Mouse (Mus musculus): ENCODE results near the gene 1700012A03Rik. TPM values are rescaled to one million over a fixed set of nuclear protein-coding genes. Genes with fewer than 3 reads are reported as not detected.
A peak's percentile ranks its signal among the peaks of the same experiment; 100 is the strongest.

1700012A03Rik gene
- total RNA-seq (2021) = not detected

GRCm38 (mm10) chr6:32049951-32050345 is at the start of gene 1700012A03Rik:
Gene 1700012A03Rik, plus strand, starts transcription at chr6:32050246.
- intact Hi-C loops (cut with DNase I) = no loop called here
- no peak for DNase-seq (ENCODE audit: low spot score in 2 of 2)

- intact Hi-C loops (cut with DNase I) = no loop called here
Measured at GRCm38 (mm10) chr6:32004228-32004627, 45.8 kb upstream of the 1700012A03Rik start.

GRCm38 (mm10) chr6:32005914-32006313 is 44.1 kb upstream of the 1700012A03Rik start:
- intact Hi-C loops (cut with DNase I) = no loop called here
- no peak for DNase-seq (ENCODE audit: low spot score in 2 of 2)

More at GRCm38 (mm10) chr6:32004228-32004627, 45.8 kb upstream of the 1700012A03Rik start:
- no peak for DNase-seq (ENCODE audit: low spot score in 2 of 2)

DNA sequence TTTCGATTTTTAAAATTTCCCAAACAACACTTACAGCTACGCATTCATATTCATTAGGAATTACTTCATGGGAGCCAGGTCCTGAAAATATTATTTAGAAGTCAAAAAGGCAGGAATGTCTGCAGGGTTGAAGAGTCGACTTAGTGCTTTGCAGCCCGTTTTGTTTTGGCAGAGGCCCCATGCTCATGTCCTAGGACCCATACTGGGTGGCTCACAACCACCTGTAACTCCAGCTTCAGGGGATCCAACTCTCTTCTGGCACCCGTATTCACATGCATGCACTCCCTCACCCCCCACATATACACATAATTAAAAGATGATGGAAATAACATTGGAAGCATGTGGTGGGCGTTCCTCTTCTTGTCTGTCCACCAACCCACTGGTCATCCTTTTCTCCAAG is 43.7 kb upstream of the 1700012A03Rik start:
- intact Hi-C loops (cut with DNase I) = no loop called here
- DNase-seq (ENCODE audit: low spot score in 2 of 2) = no peak

GRCm38 (mm10) chr6:32007336-32007735 is 42.7 kb upstream of the 1700012A03Rik start:
- intact Hi-C loops (cut with DNase I) = no loop called here
- peak; percentile 30 to 79 for DNase-seq (ENCODE audit: low spot score in 2 of 2)

- intact Hi-C loops (cut with DNase I) = no loop called here
- DNase-seq (ENCODE audit: low spot score in 2 of 2) = no peak
Measured at GRCm38 (mm10) chr6:32016841-32017240, 33.2 kb upstream of the 1700012A03Rik start.

DNA sequence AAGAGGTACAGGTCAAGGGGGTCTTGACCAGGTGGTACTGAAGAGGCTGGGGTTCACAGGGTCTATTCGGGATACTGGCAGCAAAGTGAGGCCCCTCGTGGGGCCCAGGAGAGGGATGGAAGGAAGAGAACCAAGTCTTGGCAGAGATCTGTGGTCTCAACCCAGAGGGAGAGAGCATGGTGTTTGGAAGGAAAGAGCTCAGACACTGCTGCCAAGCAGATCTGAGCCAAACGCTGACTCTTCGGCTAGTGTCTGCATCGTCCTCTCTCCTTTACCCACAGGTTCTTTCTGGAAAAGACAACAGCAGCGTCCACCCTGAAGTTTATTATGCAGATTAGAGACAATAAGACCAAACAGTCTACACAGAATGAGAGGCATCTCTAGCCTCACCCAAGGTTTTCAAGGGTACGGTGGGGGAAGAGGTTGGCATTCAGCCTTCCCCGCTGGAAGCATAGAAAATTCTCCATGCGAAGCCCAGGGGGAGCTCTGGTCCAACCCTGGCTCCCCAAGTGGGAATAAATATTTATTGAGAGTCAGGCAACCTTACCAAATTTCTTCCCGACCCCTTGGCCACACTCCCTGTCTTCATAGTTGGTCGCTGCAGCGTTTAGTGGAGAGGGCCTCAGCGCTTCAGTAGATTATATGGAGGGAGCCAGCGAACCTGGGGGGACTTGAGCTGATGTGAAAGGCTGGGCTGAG is 32.5 kb upstream of the 1700012A03Rik start:
- no peak for DNase-seq (ENCODE audit: low spot score in 2 of 2)
- intact Hi-C loops (cut with DNase I) = no loop called here

DNA sequence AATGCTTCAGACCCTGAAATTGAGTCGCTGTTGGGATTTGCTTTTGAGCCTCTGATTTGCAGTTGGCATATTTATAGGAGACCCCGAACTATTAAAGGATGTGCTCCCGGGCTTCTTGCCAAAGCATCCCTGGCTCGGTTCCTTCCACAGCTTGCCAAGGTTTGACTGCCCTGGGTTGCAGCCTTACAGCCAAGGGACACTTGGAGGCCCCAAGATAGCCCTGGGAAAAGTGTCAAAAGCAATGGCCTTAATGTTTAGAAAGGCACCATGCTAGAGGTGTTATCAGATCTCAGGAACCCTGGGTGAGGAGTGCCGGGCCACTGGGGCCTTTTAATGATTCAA is 32.0 kb upstream of the 1700012A03Rik start:
- intact Hi-C loops (cut with DNase I) = no loop called here
- no peak for DNase-seq (ENCODE audit: low spot score in 2 of 2)

DNA sequence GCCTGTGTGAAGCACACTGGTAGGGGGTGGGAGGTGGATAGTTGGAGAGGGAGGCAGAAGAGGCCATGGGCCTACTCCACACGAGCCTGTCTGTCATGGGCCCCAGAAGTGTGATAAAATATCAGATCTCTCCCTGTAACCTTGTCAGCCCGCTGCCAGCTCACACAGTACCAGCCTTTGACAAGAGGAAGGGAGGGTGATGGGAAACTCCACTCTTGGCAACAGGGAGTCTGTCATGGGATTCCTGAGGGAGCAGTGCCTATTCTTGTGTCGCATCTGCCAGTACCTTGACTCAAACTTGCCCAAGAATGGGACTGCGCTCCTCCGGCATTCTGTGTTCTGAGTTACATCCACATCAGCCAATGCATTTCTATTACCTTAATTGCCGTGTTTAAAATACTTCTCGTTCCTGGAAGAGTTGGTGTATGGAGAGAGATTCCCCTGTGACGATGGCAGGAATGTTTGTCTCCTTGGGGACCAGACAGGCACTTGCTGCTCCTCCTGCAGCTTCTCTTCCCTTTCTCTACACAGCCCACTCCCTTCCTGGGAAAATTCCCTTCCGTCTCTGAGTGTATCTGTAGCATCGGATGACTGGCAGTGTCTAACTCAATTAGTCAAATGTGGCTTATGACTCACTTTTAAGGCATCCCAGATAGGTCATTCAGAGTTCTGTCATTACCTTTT is 28.1 kb upstream of the 1700012A03Rik start:
- intact Hi-C loops (cut with DNase I) = no loop called here
- DNase-seq (ENCODE audit: low spot score in 2 of 2) = no peak

- intact Hi-C loops (cut with DNase I) = no loop called here
- no peak for DNase-seq (ENCODE audit: low spot score in 2 of 2)
Measured at GRCm38 (mm10) chr6:32022537-32022869, 27.5 kb upstream of the 1700012A03Rik start.

GRCm38 (mm10) chr6:32028228-32029009 is 21.6 kb upstream of the 1700012A03Rik start:
- no peak for DNase-seq (ENCODE audit: low spot score in 2 of 2)
- intact Hi-C loops (cut with DNase I) = no loop called here

GRCm38 (mm10) chr6:32034226-32034625 is 15.8 kb upstream of the 1700012A03Rik start:
- intact Hi-C loops (cut with DNase I) = no loop called here

DNA sequence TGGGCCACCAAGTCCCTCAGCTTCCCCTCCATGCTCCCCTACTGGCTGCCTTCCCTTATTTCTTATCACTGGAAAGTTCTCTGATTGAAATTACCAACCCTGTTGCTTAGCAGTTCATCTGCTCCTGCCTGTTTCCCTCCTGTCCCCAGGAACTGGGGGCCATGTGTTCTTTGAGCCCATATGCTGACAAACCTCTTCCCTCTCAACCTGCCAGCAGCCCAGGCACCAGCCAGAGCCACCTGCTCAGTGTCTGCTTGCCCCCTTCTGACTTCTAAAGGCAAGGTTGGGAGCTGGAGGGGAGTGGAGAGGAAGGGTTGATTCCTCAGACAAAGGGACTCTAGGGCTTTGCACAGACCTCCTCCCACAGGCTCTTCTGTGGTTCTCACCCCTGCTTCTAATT is 4.7 kb upstream of the 1700012A03Rik start:
- DNase-seq (ENCODE audit: low spot score in 2 of 2) = no peak
- intact Hi-C loops (cut with DNase I) = no loop called here

More at GRCm38 (mm10) chr6:32034226-32034625, 15.8 kb upstream of the 1700012A03Rik start:
- DNase-seq (ENCODE audit: low spot score in 2 of 2) = no peak

DNA sequence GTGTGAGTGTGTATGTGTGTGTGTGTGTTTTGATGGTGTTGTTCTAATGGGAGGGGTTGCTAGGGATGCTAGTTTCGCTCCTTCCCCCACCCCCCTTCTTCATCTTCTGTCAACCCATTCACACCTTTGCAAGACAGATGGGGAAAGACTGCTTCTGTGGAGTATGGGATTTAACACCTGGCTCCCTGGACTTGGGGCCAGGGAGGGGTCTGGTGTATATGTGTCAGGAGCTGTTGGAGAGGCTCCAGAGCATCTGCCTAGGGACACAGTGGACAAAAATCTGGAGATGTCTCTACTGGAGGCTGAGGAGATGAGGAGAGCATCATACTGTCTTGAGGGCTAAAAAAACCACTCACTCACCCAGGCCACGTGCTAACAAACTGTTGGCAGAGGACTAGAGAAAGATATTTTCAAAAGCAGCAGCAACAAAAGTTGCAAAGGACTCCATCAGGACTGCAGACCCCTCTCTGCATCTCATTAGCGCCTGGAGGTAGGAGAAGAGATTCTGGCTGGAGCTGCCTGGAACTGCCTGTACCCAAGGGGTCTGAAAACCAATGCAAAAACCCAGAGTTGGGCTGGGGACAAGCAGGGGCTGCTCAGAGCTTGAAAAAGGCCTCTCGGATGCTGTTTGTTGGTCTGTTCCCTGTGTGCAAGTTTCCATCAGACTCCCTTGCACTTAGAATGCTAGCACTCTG is 643 bp upstream of the 1700012A03Rik start:
- intact Hi-C loops (cut with DNase I) = no loop called here
- no peak for DNase-seq (ENCODE audit: low spot score in 2 of 2)

- intact Hi-C loops (cut with DNase I) = no loop called here
- DNase-seq (ENCODE audit: low spot score in 2 of 2) = no peak
Measured at GRCm38 (mm10) chr6:32052135-32052915, 2.3 kb downstream of the 1700012A03Rik start.

GRCm38 (mm10) chr6:32056525-32056924 is 6.5 kb downstream of the 1700012A03Rik start:
- DNase-seq (ENCODE audit: low spot score in 2 of 2) = no peak
- intact Hi-C loops (cut with DNase I) = no loop called here

GRCm38 (mm10) chr6:32058571-32058970 is 8.5 kb downstream of the 1700012A03Rik start:
- DNase-seq (ENCODE audit: low spot score in 2 of 2) = no peak
- intact Hi-C loops (cut with DNase I) = no loop called here

GRCm38 (mm10) chr6:32060641-32061040 is 10.6 kb downstream of the 1700012A03Rik start:
- no peak for DNase-seq (ENCODE audit: low spot score in 2 of 2)
- intact Hi-C loops (cut with DNase I) = no loop called here

GRCm38 (mm10) chr6:32061266-32061665 is 11.2 kb downstream of the 1700012A03Rik start:
- no peak for DNase-seq (ENCODE audit: low spot score in 2 of 2)
- intact Hi-C loops (cut with DNase I) = no loop called here
